Mouse (Mus musculus) MEL (cell line): Measurements from ENCODE around the gene Gm853. TPM values are rescaled to one million over a fixed set of nuclear protein-coding genes. Genes with fewer than 3 reads are reported as not detected.
A peak's percentile ranks its signal among the peaks of the same experiment; 100 is the strongest.

Source experiments
- DNase-seq: peaks from one replicate; pipeline ENCODE4 v3.0.0; 2011; ENCODE audit warnings: low read depth, low spot score
- H3K27ac ChIP-seq: 2 replicates; pipeline ENCODE4 v1.5.1; 2012; ENCODE audit warnings: low read depth, mild to moderate bottlenecking, control low read depth, low read length, moderate library complexity; ENCODE audit not compliant: control insufficient read depth
- H3K27me3 ChIP-seq, 2 experiments: fragments of 150-350 bp in 1 of 2; sonication (generic) in 1 of 2; 2 replicates each; pipeline ENCODE4 v1.6.1; 2012; ENCODE audit warnings: low read length in 2 of 2, mild to moderate bottlenecking in 2 of 2, improper control_type of control experiment in 1 of 2, moderate library complexity in 1 of 2; ENCODE audit not compliant: insufficient read depth in 2 of 2, control insufficient read depth in 1 of 2
- H3K36me3 ChIP-seq, 2 experiments: 2 replicates each; pipeline ENCODE4 v1.6.1; 2012 to 2014; ENCODE audit warnings: low read length in 2 of 2, improper control_type of control experiment in 1 of 2, inconsistent platforms in 1 of 2, mild to moderate bottlenecking in 1 of 2; ENCODE audit not compliant: insufficient read depth in 2 of 2, control insufficient read depth in 1 of 2
- H3K4me1 ChIP-seq, 2 experiments: fragments of 150-350 bp in 1 of 2; sonication (generic) in 1 of 2; 2 replicates each; pipeline ENCODE4 v1.6.1; 2012; ENCODE audit warnings: low read length in 2 of 2, improper control_type of control experiment in 1 of 2, mild to moderate bottlenecking in 1 of 2; ENCODE audit not compliant: insufficient read depth in 2 of 2, control insufficient read depth in 1 of 2
- H3K4me3 ChIP-seq, 2 experiments: fragments of 150-350 bp in 1 of 2; sonication (generic) in 1 of 2; 2 replicates each; pipeline ENCODE4 v1.5.1; 2012; ENCODE audit warnings: low read depth in 2 of 2, low read length in 2 of 2, mild to moderate bottlenecking in 2 of 2, moderate library complexity in 2 of 2, control low read depth in 1 of 2, improper control_type of control experiment in 1 of 2; ENCODE audit not compliant: control insufficient read depth in 1 of 2, insufficient read depth in 1 of 2
- H3K79me2 ChIP-seq: 2 replicates; pipeline ENCODE4 v1.6.1; 2012; ENCODE audit warnings: mild to moderate bottlenecking, low read length, moderate library complexity; ENCODE audit not compliant: control insufficient read depth, poor library complexity, insufficient read depth
- H3K9ac ChIP-seq: 2 replicates; pipeline ENCODE4 v1.6.1; 2012; ENCODE audit warnings: low read depth, mild to moderate bottlenecking, control low read depth, low read length, moderate library complexity; ENCODE audit not compliant: control insufficient read depth, poor library complexity, severe bottlenecking
- H3K9me3 ChIP-seq: fragments of 150-350 bp; sonication (generic); replicated peaks from 2 replicates; pipeline ENCODE4 v1.6.1; 2012; ENCODE audit warnings: mild to moderate bottlenecking, low read length, improper control_type of control experiment, moderate library complexity; ENCODE audit not compliant: insufficient read depth
- BHLHE40 ChIP-seq: IDR thresholded peaks from 2 replicates; pipeline ENCODE4 v1.6.1; 2012; ENCODE audit warnings: low read depth, mild to moderate bottlenecking, inconsistent platforms, low read length, improper control_type of control experiment, borderline replicate concordance
- CHD1 ChIP-seq: IDR thresholded peaks from 2 replicates; pipeline ENCODE4 v1.6.1; 2012; ENCODE audit warnings: low read depth, mild to moderate bottlenecking, inconsistent platforms, low read length, improper control_type of control experiment
- CHD2 ChIP-seq: IDR thresholded peaks from 2 replicates; pipeline ENCODE4 v1.6.1; 2011; ENCODE audit warnings: low read length, improper control_type of control experiment
- CTCF ChIP-seq, 3 experiments: IDR thresholded peaks in 2 of 3; conservative IDR thresholded peaks in 1 of 3; 2 replicates each; pipeline ENCODE4 v1.5.1; 2011 to 2012; ENCODE audit warnings: low read length in 3 of 3, low read depth in 2 of 3, mild to moderate bottlenecking in 2 of 3, improper control_type of control experiment in 1 of 3, inconsistent platforms in 1 of 3, mixed read lengths in 1 of 3, moderate library complexity in 1 of 3; ENCODE audit not compliant: control insufficient read depth in 1 of 3, insufficient read depth in 1 of 3, poor library complexity in 1 of 3, severe bottlenecking in 1 of 3
- ELF1 ChIP-seq: IDR thresholded peaks from 2 replicates; pipeline ENCODE4 v1.6.1; 2014; ENCODE audit warnings: low read depth, mild to moderate bottlenecking, inconsistent platforms, low read length, improper control_type of control experiment, moderate library complexity
- GABPA ChIP-seq: IDR thresholded peaks from 2 replicates; pipeline ENCODE4 v1.6.1; 2012; ENCODE audit warnings: low read depth, mild to moderate bottlenecking, inconsistent platforms, low read length, improper control_type of control experiment, moderate library complexity
- JUND ChIP-seq: IDR thresholded peaks from 2 replicates; pipeline ENCODE4 v1.6.1; 2011; ENCODE audit warnings: low read depth, mild to moderate bottlenecking, improper control_type of control experiment, low read length
- KAT2A ChIP-seq: conservative IDR thresholded peaks from 2 replicates; pipeline ENCODE4 v1.6.1; 2012; ENCODE audit warnings: low read depth, low read length, improper control_type of control experiment, inconsistent platforms
- MAFK ChIP-seq: IDR thresholded peaks from 2 replicates; pipeline ENCODE4 v1.6.1; 2011; ENCODE audit warnings: low read depth, mild to moderate bottlenecking, low read length, improper control_type of control experiment, borderline replicate concordance
- MAX ChIP-seq: IDR thresholded peaks from 2 replicates; pipeline ENCODE4 v1.6.1; 2011; ENCODE audit warnings: low read length, improper control_type of control experiment
- MAZ ChIP-seq: IDR thresholded peaks from 2 replicates; pipeline ENCODE4 v1.6.1; 2012; ENCODE audit warnings: low read depth, mild to moderate bottlenecking, inconsistent platforms, low read length, improper control_type of control experiment
- MXI1 ChIP-seq: IDR thresholded peaks from 2 replicates; pipeline ENCODE4 v1.6.1; 2011; ENCODE audit warnings: mild to moderate bottlenecking, low read depth, low read length, improper control_type of control experiment
- MYB ChIP-seq: IDR thresholded peaks from 2 replicates; pipeline ENCODE4 v1.6.1; 2011; ENCODE audit warnings: mild to moderate bottlenecking, low read depth, low read length, improper control_type of control experiment
- MYC ChIP-seq: IDR thresholded peaks from 2 replicates; pipeline ENCODE4 v1.6.1; 2011; ENCODE audit warnings: low read depth, mild to moderate bottlenecking, low read length, improper control_type of control experiment, moderate library complexity
- NRF1 ChIP-seq: IDR thresholded peaks from 2 replicates; pipeline ENCODE4 v1.6.1; 2014; ENCODE audit warnings: low read depth, mild to moderate bottlenecking, inconsistent platforms, low read length, improper control_type of control experiment, moderate library complexity; ENCODE audit not compliant: poor library complexity, insufficient read depth, severe bottlenecking
- POLR2A ChIP-seq, 2 experiments: IDR thresholded peaks; 2 replicates each; pipeline ENCODE4 v1.6.1; 2011 to 2012; ENCODE audit warnings: low read length in 2 of 2, mild to moderate bottlenecking in 2 of 2, control low read depth in 1 of 2, improper control_type of control experiment in 1 of 2, low read depth in 1 of 2, moderate library complexity in 1 of 2; ENCODE audit not compliant: control insufficient read depth in 1 of 2, insufficient read depth in 1 of 2, poor library complexity in 1 of 2
- POLR2AphosphoS2 ChIP-seq: IDR thresholded peaks from 2 replicates; pipeline ENCODE4 v1.6.1; 2011; ENCODE audit warnings: low read length, improper control_type of control experiment
- RAD21 ChIP-seq: IDR thresholded peaks from 2 replicates; pipeline ENCODE4 v1.6.1; 2011; ENCODE audit warnings: mild to moderate bottlenecking, low read depth, low read length, improper control_type of control experiment
- RCOR1 ChIP-seq: IDR thresholded peaks from 2 replicates; pipeline ENCODE4 v1.6.1; 2012; ENCODE audit warnings: low read depth, mild to moderate bottlenecking, inconsistent platforms, low read length, improper control_type of control experiment
- SIN3A ChIP-seq: IDR thresholded peaks from 2 replicates; pipeline ENCODE4 v1.6.1; 2012; ENCODE audit warnings: low read length, improper control_type of control experiment, inconsistent platforms
- SMC3 ChIP-seq: IDR thresholded peaks from 2 replicates; pipeline ENCODE4 v1.6.1; 2011; ENCODE audit warnings: low read depth, low read length, improper control_type of control experiment
- TAL1 ChIP-seq: IDR thresholded peaks from 2 replicates; pipeline ENCODE4 v1.6.1; 2012; ENCODE audit warnings: mild to moderate bottlenecking, inconsistent platforms, low read length, moderate library complexity, mixed read lengths
- USF1 ChIP-seq: IDR thresholded peaks from 2 replicates; pipeline ENCODE4 v1.6.1; 2014; ENCODE audit warnings: low read depth, mild to moderate bottlenecking, inconsistent platforms, low read length, improper control_type of control experiment, moderate library complexity
- ZC3H11A ChIP-seq: IDR thresholded peaks from 2 replicates; pipeline ENCODE4 v1.6.1; 2012; ENCODE audit warnings: low read depth, mild to moderate bottlenecking, inconsistent platforms, low read length, improper control_type of control experiment
- ZKSCAN1 ChIP-seq: IDR thresholded peaks from 2 replicates; pipeline ENCODE4 v1.6.1; 2012; ENCODE audit warnings: low read depth, mild to moderate bottlenecking, inconsistent platforms, low read length, improper control_type of control experiment, moderate library complexity
- polyA plus RNA-seq, 2 experiments: library from polyadenylated mRNA; stranded (reverse) in 1 of 2; unstranded in 1 of 2; fragments of >175 nt in 1 of 2; fragments of >200 nt in 1 of 2; gene quantifications; 2 replicates each; pipeline versions ENCODE4 v1.2.1 to v1.2.4; 2012; ENCODE audit warnings: low replicate concordance in 2 of 2, low read depth in 1 of 2; ENCODE audit not compliant: insufficient read length in 2 of 2, insufficient read depth in 1 of 2, missing spikeins in 1 of 2
- total RNA-seq: library from RNA; depleted of rRNA; stranded (reverse); fragments of 300-350 nt; gene quantifications from 2 replicates; pipeline ENCODE4 v1.2.3, GENCODE M21; 2012

Gene Gm853
- total and polyA plus RNA-seq, 3 experiments: 0.04 TPM; not detected in 2

DNA sequence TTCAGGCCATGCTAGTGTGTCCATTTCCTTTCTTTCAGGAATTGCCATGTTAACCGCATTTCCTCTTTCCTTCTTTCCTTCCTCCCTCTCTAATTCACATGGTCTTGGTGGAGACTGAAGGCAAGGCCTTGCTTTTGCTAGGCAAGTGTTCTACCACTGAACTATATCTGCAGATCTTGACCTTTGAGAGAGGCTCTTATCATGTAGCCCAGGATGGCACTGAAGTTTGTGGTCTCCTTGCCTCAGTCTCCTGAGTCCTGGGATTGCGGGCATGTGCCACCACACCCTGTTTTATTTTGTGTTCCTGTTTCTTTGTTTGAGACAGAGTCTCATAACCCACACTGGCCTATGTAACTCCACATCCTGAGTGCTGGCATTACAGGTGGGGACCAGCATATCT, 10.3 kb downstream of the Gm853 start (continued):
- TF ChIP-seq TAL1: peak; percentile 70
- TF ChIP-seq ELF1: no peak
- TF ChIP-seq CHD1: no peak
- no peak for TF ChIP-seq KAT2A
- no peak for TF ChIP-seq POLR2A (IDR thresholded peaks at IDR 0.05; ENCODE audit: control insufficient read depth in 1 of 2, insufficient read depth in 1 of 2, low read depth in 1 of 2, low read length in 2 of 2, poor library complexity in 1 of 2)
- no peak for TF ChIP-seq MYB
- no peak for TF ChIP-seq CTCF (IDR thresholded peaks at IDR 0.05 in 2 of 3, conservative IDR thresholded peaks at IDR 0.05 in 1 of 3; ENCODE audit: control insufficient read depth in 1 of 3, insufficient read depth in 1 of 3, low read depth in 2 of 3, low read length in 3 of 3, poor library complexity in 1 of 3, severe bottlenecking in 1 of 3)
- 0 out of 2 replicates have a peak, but pooled peaks have one; percentile 23 for TF ChIP-seq SIN3A
- no peak for TF ChIP-seq CHD2
- no peak for TF ChIP-seq NRF1
- no peak for TF ChIP-seq JUND
- TF ChIP-seq BHLHE40: no peak
- TF ChIP-seq MYC: no peak
- TF ChIP-seq MXI1: no peak
- no peak for TF ChIP-seq GABPA
- TF ChIP-seq ZKSCAN1: no peak
- TF ChIP-seq USF1: no peak

DNA sequence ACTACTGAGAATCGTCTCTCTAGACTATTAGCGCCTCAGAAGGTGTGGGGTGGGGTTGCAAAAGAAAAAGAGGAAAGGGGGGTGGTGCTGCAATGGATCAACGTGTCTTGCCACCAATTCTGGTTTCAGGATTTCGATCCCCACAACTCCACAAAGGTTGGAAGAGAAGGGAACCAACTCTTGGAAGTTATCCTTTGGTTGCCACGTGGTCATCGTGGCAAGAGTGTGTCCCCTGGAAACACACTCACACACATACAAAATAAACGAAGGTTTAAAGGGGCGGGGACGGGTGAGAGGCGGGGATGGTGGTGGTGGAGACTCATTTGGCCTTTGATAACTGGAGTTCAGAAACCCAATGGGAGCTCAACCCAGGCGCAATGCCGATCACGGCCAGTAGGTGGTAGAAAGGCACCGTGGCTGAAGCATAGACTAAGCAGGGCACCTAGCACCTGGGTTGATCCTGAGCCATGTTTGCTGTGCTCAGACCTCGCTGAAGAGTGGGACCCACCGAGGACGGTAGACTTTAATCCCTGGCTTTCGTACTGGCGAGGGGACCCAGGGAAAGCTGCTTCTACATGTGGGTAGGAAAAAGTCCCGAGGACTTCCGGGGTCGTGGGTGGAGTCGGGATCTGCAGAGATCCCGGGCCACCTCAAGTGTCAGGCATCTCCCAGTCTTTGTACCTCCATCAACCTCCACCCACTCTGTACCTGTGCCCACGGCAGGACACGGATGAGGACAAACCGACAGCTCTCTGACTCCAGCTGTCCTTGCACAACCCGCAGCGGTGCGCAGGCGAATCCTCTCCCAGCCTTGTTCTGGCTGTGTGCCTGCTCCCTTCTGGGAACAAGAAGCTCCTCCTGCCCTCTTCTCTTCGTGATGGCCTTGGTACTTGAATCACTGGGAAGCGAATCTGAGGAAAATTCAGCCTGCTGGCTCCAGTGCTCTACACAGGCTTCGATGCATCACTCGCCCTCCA, 23.2 kb downstream of the Gm853 start:
- peak overlapping the region; percentile 34 to 38 for H3K4me3 ChIP-seq
- no peaks in the 10 kb centered on the region for H3K9me3 ChIP-seq
- no peaks in the 10 kb centered on the region; a peak in 1 of 4 replicates for H3K36me3 ChIP-seq
- H3K27ac ChIP-seq: no peak overlapping the region
- no peaks in the 10 kb centered on the region for H3K79me2 ChIP-seq
- peaks cover 0 to 12% of the 10 kb centered on the region in 2 experiments; a peak in 2 of 4 replicates for H3K4me1 ChIP-seq
- H3K27me3 ChIP-seq: peaks cover 1 to 2% of the 10 kb centered on the region in 2 experiments; a peak in 1 of 4 replicates
- TF ChIP-seq RCOR1 (no peak), MAX (peak; percentile 65; the same call in 1 of the 2 replicates), SMC3 (peak; percentile 85), POLR2AphosphoS2 (no peak), MYC (0 out of 2 replicates have a peak, but pooled peaks have one; percentile 16), MAZ (no peak), CTCF (IDR thresholded peaks at IDR 0.05 in 2 of 3, conservative IDR thresholded peaks at IDR 0.05 in 1 of 3; ENCODE audit: control insufficient read depth in 1 of 3, insufficient read depth in 1 of 3, low read depth in 2 of 3, low read length in 3 of 3, poor library complexity in 1 of 3, severe bottlenecking in 1 of 3) (peak; percentile 91 to 95 (median 93)), MXI1 (peak; percentile 60), POLR2A (IDR thresholded peaks at IDR 0.05; ENCODE audit: control insufficient read depth in 1 of 2, insufficient read depth in 1 of 2, low read depth in 1 of 2, low read length in 2 of 2, poor library complexity in 1 of 2) (no peak), ELF1 (peak; percentile 48; the same call in 1 of the 2 replicates), RAD21 (peak; percentile 92), CHD2 (no peak), MAFK (no peak), ZC3H11A (peak; percentile 66)
- DNase-seq: peak; percentile 89
- H3K9ac ChIP-seq: peak overlapping the region; percentile 43
